Mouse (Mus musculus) adrenal gland, postnatal 4 days (tissue): ENCODE results near the gene Fcgr3. TPM values are rescaled to one million over a fixed set of nuclear protein-coding genes. Genes with fewer than 3 reads are reported as not detected.

ENCODE experiments used
- DNase-seq, 2 experiments: peaks; one replicate each; pipeline ENCODE4 v3.0.0; 2021 to 2022; ENCODE audit warnings: low spot score in 2 of 2, mixed read lengths in 2 of 2
- microRNA-seq: library from miRNA; unstranded; fragments of <30 nt; microRNA quantifications from one replicate; pipeline ENCODE4 v1.2.0, GENCODE M21; 2021
- total RNA-seq, 2 experiments: library from RNA; stranded (reverse); gene quantifications; 2 replicates each; pipeline ENCODE4 v1.2.3; 2021

Gene Fcgr3
- total RNA-seq, 2 experiments from 2014 or later: 13.8 to 15.7 TPM

- no peak for DNase-seq
These were observed 47.1 kb downstream of the Fcgr3 start for GRCm38 (mm10) chr1:171017468-171018158.

- DNase-seq: no peak
These were observed 47.9 kb downstream of the Fcgr3 start for GRCm38 (mm10) chr1:171016676-171017356.

- DNase-seq: no peak
These were observed 53.0 kb downstream of the Fcgr3 start for GRCm38 (mm10) chr1:171011733-171012132.

DNA sequence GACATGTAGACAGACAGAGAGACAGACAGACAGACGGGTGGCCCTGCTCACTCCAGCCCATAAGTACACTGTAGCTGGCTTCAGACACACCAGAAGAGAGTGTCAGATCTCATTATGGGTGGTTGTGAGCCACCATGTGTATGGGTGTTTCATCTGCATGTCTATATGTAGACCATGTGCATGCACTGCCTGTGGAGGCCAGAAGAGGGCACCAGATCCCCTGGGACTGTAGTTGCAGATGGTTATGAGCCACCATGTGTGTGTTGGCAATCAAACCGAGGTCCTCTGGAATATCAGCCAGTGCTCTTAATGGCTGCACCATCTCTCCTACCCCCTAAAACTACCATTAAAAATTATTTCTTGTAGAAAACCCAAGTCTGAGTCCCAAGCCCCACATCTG lies 57.8 kb downstream of the Fcgr3 start:
- no peak for DNase-seq

GRCm38 (mm10) chr1:171006335-171006734 lies 58.4 kb downstream of the Fcgr3 start:
- no peak for DNase-seq

DNA sequence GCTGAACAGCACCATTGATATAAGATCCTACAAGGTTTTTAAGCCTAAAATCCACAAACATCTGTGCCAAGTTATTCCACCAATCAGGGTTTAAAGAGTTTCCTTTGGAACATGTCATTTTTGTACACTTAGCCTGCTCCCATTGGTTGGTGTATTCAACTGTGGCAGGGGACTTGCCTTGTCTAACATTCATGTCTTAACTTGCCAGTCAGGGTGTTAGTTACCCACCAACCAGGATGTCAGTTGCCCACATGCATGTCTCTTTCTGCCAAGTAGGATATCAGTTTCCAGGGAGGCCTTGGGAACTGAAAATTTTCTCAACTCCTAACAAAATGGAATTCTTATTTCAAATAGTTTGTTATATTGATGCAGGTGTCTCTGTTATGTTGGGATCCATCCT lies 59.1 kb downstream of the Fcgr3 start:
- DNase-seq: no peak

DNA sequence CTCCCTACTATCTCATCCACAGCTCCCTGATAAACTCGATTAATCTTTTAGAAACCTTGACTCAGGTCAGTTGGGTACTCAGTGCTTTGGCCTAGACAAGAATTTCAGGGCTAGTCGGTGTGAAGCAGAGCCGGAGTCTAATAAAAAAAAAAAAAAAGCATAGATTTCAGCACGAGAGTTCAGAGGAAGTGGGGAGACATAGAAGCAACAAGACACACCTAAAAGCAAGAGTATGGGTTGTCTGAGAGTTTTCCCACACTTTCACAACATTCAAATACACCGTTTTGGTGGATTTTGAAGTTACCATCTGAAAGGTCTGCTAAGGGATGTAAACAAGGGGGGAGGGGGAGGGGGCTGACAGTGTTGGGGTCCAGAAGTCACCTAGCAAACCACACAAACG lies 59.7 kb downstream of the Fcgr3 start:
- no peak for DNase-seq

Small RNA genes lying within 50 kb of the gene (microRNA-seq; reads per million reads assigned to microRNA genes)
- gene Gm27552 (not detected), gene Gm27844 (not detected), gene Mir6546 (2.4 reads per million)

Other genes starting within 250 kb of the Fcgr3 start
- gene Atf6, start 197.2 kb downstream of the Fcgr3 start, total RNA-seq: 10 to 100 TPM; 28.1 to 30.4 TPM
- 1 to 10 TPM; 1.1 to 1.7 TPM for gene Gm26620, start 179.9 kb downstream of the Fcgr3 start, total RNA-seq
- gene Dusp12, start 179.4 kb downstream of the Fcgr3 start, total RNA-seq: 10 to 100 TPM; 24.1 to 26.4 TPM
- not detected for gene Fcrlb, start 152.0 kb downstream of the Fcgr3 start, total RNA-seq
- 1 to 10 TPM in 1 of 2 experiments, under 1 TPM in 1; 0.64 to 1.0 TPM for gene Fcrla, start 137.4 kb downstream of the Fcgr3 start, total RNA-seq
- gene Fcgr2b, start 88.4 kb downstream of the Fcgr3 start, total RNA-seq: 10 to 100 TPM in 1 of 2 experiments, 1 to 10 TPM in 1; 7.0 to 11.3 TPM
- 1 to 10 TPM; 1.8 to 2.1 TPM for gene Fcgr4, start 46.0 kb downstream of the Fcgr3 start, total RNA-seq
- gene Cfap126, start 49.0 kb upstream of the Fcgr3 start, total RNA-seq: 1 to 10 TPM; 2.1 to 2.7 TPM
- gene Sdhc, start 85.7 kb upstream of the Fcgr3 start, total RNA-seq: 100 to 1,000 TPM; 359 to 386 TPM
- gene Mpz, start 85.8 kb upstream of the Fcgr3 start, total RNA-seq: 10 to 100 TPM; 23.9 to 53.3 TPM
- 10 to 100 TPM; 29.5 to 32.0 TPM for gene Pcp4l1, start 131.3 kb upstream of the Fcgr3 start, total RNA-seq
- 10 to 100 TPM in 1 of 2 experiments, under 1 TPM in 1; 0.92 to 10.3 TPM for gene Nr1i3, start 149.0 kb upstream of the Fcgr3 start, total RNA-seq
- gene Tomm40l, start 157.6 kb upstream of the Fcgr3 start, total RNA-seq: 10 to 100 TPM; 41.6 to 43.5 TPM
- 100 to 1,000 TPM in 1 of 2 experiments, 10 to 100 TPM in 1; 18.3 to 847 TPM for gene Apoa2, start 160.1 kb upstream of the Fcgr3 start, total RNA-seq
- gene Fcer1g, start 169.4 kb upstream of the Fcgr3 start, total RNA-seq: 10 to 100 TPM; 22.4 to 23.2 TPM
- gene Adamts4, start 185.5 kb upstream of the Fcgr3 start, total RNA-seq: 1 to 10 TPM; 4.3 to 4.5 TPM
- 100 to 1,000 TPM; 446 to 477 TPM for gene Ndufs2, start 186.5 kb upstream of the Fcgr3 start, total RNA-seq
- gene B4galt3, start 205.4 kb upstream of the Fcgr3 start, total RNA-seq: 10 to 100 TPM; 48.4 to 56.3 TPM
- gene Ppox, start 216.3 kb upstream of the Fcgr3 start, total RNA-seq: 10 to 100 TPM; 55.8 to 57.1 TPM
- gene Usp21, start 223.1 kb upstream of the Fcgr3 start, total RNA-seq: 10 to 100 TPM; 51.4 to 56.0 TPM
- gene Ufc1, start 230.1 kb upstream of the Fcgr3 start, total RNA-seq: 100 to 1,000 TPM; 138 to 155 TPM